Mouse (Mus musculus) cerebellum, postnatal 4 days (tissue): ENCODE data around the gene H6pd.
A peak's percentile ranks its signal among the peaks of the same experiment; 100 is the strongest.

ENCODE experiments used
- DNase-seq, 2 experiments: peaks; one replicate each; pipeline ENCODE4 v3.0.0; 2022; ENCODE audit warnings: low spot score in 2 of 2, mixed read lengths in 1 of 2

H6pd gene

GRCm38 (mm10) chr4:149998786-149999509 is 9.9 kb downstream of the H6pd start:
- no peak for DNase-seq

- DNase-seq = no peak
These were observed 10.8 kb downstream of the H6pd start for GRCm38 (mm10) chr4:149997999-149998398.

- no peak for DNase-seq
These were observed 12.4 kb downstream of the H6pd start for GRCm38 (mm10) chr4:149996440-149996839.

DNA sequence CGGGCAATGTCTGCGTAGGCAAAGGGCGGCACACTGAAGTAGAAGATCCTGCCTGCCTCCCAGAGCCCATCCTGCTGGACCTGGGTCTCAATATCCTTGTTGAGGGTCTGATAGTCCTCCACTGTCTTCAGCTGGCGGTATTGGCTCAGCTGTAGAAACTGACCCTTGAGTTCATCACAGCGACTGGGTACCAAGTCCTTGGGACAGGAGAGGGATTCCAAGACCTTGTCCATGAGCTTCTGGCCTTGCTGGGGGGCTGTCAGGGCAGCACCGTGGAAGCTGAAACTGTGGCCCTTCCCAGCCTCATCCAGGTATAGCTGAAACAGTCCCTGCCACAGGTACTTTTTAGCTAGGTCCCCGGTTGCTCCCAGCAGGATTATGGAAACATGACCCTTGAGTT is 12.9 kb downstream of the H6pd start:
- no peak for DNase-seq

DNA sequence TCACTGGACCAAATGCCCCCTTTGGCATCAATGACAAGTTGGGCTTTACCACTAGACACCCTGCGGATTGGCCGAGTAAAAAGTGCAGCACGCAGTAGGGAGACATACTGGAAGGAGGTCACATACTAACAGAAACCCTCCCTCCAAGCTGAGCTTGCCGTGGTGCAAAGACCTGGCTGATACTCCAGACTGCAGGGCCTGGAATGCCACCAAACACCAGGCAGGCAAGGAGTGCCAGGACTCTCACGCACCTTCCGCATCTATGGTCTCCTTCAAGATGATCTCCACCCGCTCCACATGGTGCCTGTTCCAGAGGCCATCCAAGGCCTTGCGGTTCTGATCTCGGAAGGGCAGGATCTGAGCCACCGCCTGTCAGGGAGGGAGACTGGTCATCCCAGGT is 14.6 kb downstream of the H6pd start:
- DNase-seq = no peak

GRCm38 (mm10) chr4:149992670-149993032 is 16.2 kb downstream of the H6pd start:
- no peak for DNase-seq

DNA sequence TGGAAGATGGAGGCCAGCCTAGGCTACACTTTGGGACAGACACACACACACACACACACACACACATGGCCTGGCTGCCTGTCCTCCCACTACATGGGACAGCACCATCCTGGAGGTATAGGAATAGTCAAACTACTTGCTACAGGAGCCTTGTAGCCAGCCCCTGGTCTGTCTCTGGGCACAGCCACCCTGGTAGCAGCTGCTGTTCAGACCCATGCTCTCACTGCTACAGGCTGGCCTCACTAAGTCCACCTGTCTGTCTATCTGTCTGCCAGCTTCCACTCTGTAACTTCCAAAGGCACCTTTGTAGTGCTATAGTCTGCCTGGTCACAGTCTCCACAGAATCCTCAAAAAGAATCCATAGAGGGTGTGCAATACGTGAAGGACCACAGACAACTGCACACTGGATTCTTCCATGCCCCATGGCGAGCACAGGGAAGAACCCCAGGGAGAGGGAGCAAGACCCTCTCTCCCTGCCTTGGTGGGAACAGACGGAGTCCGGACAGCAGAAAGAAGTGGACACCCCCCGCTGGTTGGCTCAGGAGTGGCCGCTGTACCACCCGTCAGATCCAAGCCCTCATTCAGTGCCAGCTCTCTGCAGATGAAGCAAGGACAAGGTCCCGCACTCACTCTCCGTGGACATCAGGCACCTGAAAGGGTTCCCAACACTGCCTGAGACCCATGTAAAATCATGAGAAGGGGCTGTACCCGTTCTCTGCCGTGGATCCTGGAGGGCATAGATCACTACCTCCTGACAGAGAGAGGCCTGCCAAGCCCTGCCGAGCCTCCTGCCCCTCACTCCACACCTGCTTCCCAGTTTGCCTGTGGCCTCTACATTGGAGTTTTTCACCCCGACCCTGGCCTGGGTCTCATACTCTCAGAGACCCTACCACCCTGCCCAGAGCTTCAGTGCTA is 16.8 kb downstream of the H6pd start:
- DNase-seq = no peak

DNA sequence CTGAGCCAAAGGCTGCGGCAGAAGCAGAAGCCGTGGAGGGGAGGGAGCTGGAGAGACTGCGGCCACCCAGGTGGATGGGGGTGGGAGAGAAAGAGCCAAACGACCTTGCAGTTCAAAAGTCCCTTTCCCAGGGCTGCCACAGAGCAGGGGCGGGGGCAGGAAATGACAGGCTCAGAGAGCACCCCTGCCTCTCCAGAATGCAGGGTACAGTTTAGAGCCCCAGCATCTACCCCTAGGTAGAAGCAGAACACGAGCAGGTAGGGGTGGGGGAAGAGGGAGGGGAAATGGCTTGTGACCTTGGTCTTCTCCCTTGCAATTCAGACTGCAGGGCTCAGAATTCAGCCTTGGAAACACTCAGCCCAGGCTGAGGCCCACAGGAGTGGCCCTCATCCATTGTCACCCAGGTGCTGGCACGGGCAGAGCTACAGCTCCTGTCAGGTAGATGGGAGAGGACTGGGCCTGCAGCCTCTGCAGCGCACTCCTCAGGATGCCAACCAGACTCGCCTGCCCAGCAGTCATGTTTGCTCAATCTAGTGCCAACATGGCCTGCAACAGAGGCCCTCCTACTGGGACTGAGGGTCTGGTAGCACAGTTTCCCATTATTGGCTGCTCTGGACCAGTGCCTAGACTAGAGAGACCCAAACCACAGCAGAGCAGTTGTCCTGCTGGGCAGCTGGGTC is 17.7 kb downstream of the H6pd start:
- DNase-seq = no peak

DNA sequence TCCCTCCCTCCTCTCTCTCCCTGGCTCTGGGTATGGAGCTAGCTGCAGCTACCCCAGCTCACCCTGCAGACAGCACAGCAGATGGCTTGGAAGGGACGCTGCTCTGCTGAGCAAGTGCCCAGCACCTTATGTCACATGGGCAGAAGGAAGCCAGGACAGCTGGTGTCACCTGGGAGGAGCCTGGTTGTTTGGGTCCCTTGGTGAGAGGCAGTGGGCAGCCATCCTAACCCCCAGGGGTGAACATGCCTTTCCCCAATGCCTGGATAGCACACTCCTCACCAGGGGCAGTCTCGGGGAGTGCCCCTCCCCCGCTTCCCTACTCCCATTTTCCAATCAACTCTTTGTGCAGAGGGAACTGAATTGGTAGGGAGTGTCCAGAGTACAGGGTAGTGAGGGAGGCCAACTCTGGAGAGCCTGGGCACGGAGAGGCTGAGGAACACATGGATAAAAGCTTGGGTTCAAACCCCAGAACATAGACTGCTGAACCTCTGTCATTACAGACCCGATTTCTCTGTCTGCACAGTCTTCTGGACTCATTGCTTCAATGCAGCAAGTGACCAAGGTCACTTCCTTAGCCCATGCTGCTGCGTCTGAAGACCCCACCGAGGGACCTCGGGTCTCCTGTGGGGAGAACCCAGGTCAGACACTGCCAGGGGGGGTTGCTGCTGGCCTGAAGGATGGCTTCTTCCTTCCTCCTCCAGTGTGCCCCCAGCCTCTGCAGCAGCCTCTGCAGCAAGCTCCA is 18.4 kb downstream of the H6pd start:
- DNase-seq = peak in 1 of 2 experiments; percentile 65

- peak; percentile 64 to 89 for DNase-seq
These were observed 19.8 kb downstream of the H6pd start for GRCm38 (mm10) chr4:149988931-149989556.

- DNase-seq = no peak
These were observed 20.5 kb downstream of the H6pd start for GRCm38 (mm10) chr4:149988301-149988700.

DNA sequence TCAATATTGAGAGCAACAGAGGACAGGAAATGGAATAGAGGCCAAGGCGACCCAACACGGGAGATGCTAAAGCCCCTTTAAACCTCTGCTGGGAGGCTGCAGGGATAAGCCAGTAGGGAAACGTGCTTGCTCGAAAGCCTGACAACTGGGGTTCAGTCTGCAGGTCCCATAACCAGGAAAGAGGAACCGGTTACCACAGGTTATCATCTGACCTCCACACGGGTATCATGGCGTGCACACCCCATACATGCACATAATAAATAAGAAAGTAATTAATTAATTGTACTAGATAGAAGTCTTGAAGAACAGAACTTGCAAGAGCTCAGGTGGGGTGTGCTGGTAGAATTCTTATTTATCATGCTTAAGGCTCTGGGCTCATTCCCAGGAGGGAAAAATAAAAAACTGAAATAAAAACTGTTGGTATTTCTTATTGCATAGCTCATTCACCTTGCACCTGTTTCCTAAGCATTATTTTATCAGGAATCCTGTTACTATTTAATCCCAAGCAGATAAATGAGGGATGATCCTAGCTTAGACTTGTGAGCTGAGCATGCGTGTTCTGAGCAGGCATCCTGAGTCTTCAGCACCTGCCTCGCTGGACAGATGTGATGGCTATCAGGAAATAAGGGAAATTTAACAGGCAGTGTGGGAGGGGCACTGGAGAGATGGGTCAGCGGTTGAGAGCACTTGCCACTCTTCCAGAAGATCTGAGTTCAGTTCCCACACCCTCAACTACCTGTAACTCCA is 22.0 kb downstream of the H6pd start:
- no peak for DNase-seq

DNA sequence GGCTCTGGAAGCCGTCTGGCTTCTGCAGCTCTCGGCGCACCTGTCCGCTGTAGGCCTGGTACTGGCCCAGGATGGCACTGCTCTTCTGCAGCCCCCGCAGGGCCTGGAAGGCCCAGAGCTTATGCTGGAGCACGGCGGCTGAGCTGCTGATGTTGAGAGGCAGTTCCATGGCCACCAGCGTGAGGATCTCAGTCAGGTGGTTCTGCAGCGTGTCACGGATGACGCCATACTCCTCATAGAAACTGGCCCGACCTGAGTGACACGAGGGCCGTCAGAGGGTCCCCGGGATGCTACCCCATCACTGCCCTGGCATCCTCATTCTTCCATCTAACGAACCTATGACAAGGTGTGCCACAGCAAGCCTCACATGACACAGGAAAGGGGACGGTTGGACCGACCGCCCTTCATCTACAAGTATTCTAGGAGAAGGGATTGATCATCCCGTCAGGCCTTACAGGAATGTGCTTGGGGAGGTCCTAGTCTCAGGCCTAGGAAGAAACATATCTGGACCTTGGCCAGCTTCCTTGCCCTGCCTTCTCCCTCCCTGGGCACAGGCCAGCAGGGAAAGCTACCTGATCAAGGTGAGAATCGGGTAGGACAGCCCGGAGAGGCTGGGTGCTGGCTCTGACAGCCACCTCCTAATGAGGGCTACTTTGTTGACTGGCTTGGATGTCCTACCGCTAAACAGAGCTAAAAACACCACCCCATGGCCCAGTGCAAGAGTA is 24.7 kb downstream of the H6pd start:
- DNase-seq = no peak

DNA sequence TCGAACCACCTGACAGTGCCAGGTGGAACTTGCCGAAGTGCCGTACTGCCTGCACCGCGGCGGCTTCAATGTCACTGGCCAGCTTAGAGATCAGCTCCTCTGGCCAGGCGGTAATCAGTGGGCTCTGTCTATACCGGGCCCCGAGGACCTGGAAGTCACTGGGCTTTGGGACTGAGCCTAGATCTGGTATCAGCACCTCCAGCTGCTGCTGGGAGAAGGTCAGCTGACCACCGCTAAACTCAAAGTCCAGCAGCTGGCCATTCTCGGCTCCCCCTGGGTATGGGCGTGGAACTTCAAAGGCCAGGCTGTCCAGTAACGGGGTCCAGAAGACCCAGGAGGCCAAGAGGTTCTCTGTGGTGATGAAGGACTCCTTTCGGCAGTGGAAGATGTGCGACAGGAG is 26.7 kb downstream of the H6pd start:
- DNase-seq = no peak

GRCm38 (mm10) chr4:149979819-149980308 is 29.0 kb downstream of the H6pd start:
- peak; percentile 71 to 90 for DNase-seq

DNA sequence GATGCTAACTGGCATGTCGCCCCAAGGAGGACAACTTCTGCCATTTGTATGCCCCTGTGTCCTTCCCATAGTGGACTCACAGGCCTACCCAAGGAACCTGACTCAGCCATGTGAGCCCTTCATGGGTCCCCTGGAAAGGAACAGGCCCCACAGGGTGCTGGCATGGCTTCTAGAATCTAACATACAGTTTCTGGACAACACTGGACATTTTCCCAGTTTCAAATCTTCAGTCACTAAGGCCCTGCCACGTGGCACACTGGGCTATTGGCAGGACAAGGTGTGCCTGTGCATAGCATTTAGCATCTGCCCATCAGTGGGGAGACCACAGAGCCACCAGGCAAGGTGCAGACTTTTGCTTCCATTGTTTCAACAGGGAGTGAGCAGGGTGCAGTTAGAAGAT is 30.0 kb downstream of the H6pd start:
- no peak for DNase-seq

DNA sequence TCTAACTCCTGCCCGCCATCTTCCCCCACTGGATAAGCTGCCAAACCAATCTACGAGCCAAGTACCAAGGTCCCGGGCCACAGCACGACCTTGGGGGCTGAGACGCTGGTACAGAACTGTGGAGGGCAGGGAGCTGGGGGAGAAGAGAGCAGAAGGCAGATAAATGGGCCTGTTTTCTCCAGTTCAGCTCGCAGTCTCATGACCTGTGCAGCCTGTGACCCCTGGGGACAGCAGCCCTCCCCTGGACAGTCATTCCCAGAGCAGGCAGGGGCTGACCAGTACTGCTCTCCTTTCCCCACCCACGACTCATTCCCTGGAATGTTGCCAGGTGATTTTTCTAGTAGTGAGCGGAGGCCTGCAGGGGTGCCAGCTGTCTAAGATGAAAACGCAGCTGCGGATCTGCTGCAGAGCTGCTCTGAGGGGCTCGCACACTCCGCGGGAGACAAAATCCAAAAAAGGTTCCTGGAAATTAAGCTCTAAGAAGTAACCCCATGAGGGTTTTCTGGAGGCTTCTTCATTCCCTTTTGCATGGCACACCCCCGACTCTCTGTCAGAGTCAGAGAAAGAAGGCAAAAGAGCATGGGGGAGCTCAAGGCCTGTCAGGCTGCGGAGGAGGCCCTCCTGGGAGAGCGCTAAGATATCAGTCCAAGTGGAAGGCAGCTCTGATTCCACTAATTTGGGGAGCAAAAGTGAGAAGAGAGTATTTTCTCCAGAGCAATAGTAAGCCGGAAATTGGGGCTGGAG is 30.9 kb downstream of the H6pd start:
- no peak for DNase-seq

GRCm38 (mm10) chr4:149977181-149977580 is 31.6 kb downstream of the H6pd start:
- DNase-seq = no peak

GRCm38 (mm10) chr4:149975730-149976254 is 33.0 kb downstream of the H6pd start:
- DNase-seq = no peak
